Mouse (Mus musculus) kidney, embryonic 14.5 days (tissue): ENCODE measurements around the gene Hspg2. TPM values are rescaled to one million over a fixed set of nuclear protein-coding genes. Genes with fewer than 3 reads are reported as not detected.

ENCODE experiments used
- ATAC-seq: fragments of 200-750 bp; cut with Nextera tagmentation; 2 replicates; pipeline ENCODE4 v1.8.0; 2017; ENCODE audit warnings: moderate number of reproducible peaks, mild to moderate bottlenecking, moderate TSS enrichment, moderate library complexity; ENCODE audit not compliant: low FRiP score, low TSS enrichment
- H3K27ac ChIP-seq: fragments of 300-500 bp; sonication (generic); 2 replicates; pipeline ENCODE4 v1.5.1; 2014; ENCODE audit warnings: low read depth, mild to moderate bottlenecking, low read length, moderate library complexity, mixed read lengths
- H3K27me3 ChIP-seq: fragments of 300-500 bp; sonication (generic); 2 replicates; pipeline ENCODE4 v1.6.1; 2014; ENCODE audit warnings: mild to moderate bottlenecking, low read length; ENCODE audit not compliant: control insufficient read depth, insufficient read depth
- H3K36me3 ChIP-seq: fragments of 300-500 bp; sonication (generic); 2 replicates; pipeline ENCODE4 v1.6.1; 2014; ENCODE audit warnings: low read length, mixed read lengths; ENCODE audit not compliant: control insufficient read depth, insufficient read depth
- H3K4me1 ChIP-seq: fragments of 300-500 bp; sonication (generic); 2 replicates; pipeline ENCODE4 v1.6.1; 2014; ENCODE audit warnings: low read length, mixed read lengths; ENCODE audit not compliant: control insufficient read depth, insufficient read depth
- H3K4me2 ChIP-seq: fragments of 300-500 bp; sonication (generic); replicated peaks from 2 replicates; pipeline ENCODE4 v1.6.1; 2014; ENCODE audit warnings: low read depth, mild to moderate bottlenecking, low read length
- H3K4me3 ChIP-seq: fragments of 300-500 bp; sonication (generic); 2 replicates; pipeline ENCODE4 v1.5.1; 2014; ENCODE audit warnings: mild to moderate bottlenecking, low read length
- H3K9ac ChIP-seq: fragments of 300-500 bp; sonication (generic); 2 replicates; pipeline ENCODE4 v1.6.1; 2014; ENCODE audit warnings: low read depth, mild to moderate bottlenecking, low read length, moderate library complexity
- H3K9me3 ChIP-seq: fragments of 300-500 bp; sonication (generic); 2 replicates; pipeline ENCODE4 v1.6.1; 2016; ENCODE audit warnings: low read length; ENCODE audit not compliant: control insufficient read depth
- WGBS: fragments of 180-500 bp; shearing (Covaris S2); extraction: QIAGEN DNeasy Blood & Tissue Kit; methylation state at CpG from one replicate; pipeline ENCODE4 v1.1.7; 2014; 5-methylcytosine and 5-hydroxymethylcytosine counted together
- polyA plus RNA-seq: library from polyadenylated mRNA; unstranded; fragments of >200 nt; fragmentation: Nextera tagmentation; extraction: Ambion mirVana; gene quantifications from 2 replicates; pipeline ENCODE4 v1.2.1, GENCODE M21; 2014

The Hspg2 gene
- polyA plus RNA-seq, 1 experiment from 2014 or later: 56.2 TPM

GRCm38 (mm10) chr4:137476065-137476760 is 7.6 kb downstream of the Hspg2 start:
- ATAC-seq: peak; percentile 13; the same call in 1 of the 2 replicates
- no peaks in the 10 kb centered on the region for H3K27me3 ChIP-seq
- H3K9ac ChIP-seq: peak overlapping the region; percentile 50
- WGBS: 24% methylated on average over 10 of the region's 10 CpGs
- no peaks in the 10 kb centered on the region for H3K36me3 ChIP-seq
- peak overlapping the region; percentile 85 for H3K27ac ChIP-seq
- peak overlapping the region; percentile 32 for H3K4me2 ChIP-seq
- H3K4me1 ChIP-seq: peaks cover 94% of the 10 kb centered on the region
- H3K4me3 ChIP-seq: peak overlapping the region; percentile 5; the same call in 1 of the 2 replicates
- H3K9me3 ChIP-seq: no peaks in the 10 kb centered on the region

GRCm38 (mm10) chr4:137476761-137477237 is 8.2 kb downstream of the Hspg2 start:
- WGBS: 8% methylated on average over 17 of the region's 17 CpGs
- no peak for ATAC-seq
- H3K4me3 ChIP-seq: 0 out of 2 replicates have a peak overlapping the region, but pooled peaks have one; percentile 5

GRCm38 (mm10) chr4:137477611-137478010 is 9.0 kb downstream of the Hspg2 start:
- no peak overlapping the region for H3K4me3 ChIP-seq
- peaks cover 94% of the 10 kb centered on the region for H3K4me1 ChIP-seq
- H3K9me3 ChIP-seq: no peaks in the 10 kb centered on the region
- H3K9ac ChIP-seq: no peak overlapping the region
- peak overlapping the region; percentile 32; the same call in 1 of the 2 replicates for H3K4me2 ChIP-seq
- 56% methylated on average over 6 of the region's 6 CpGs for WGBS
- H3K27ac ChIP-seq: peak overlapping the region; percentile 85
- no peak for ATAC-seq
- H3K27me3 ChIP-seq: no peaks in the 10 kb centered on the region
- no peaks in the 10 kb centered on the region for H3K36me3 ChIP-seq

More at GRCm38 (mm10) chr4:137476761-137477237, 8.2 kb downstream of the Hspg2 start:
- no peaks in the 10 kb centered on the region for H3K27me3 ChIP-seq
- H3K36me3 ChIP-seq: no peaks in the 10 kb centered on the region
- H3K4me1 ChIP-seq: peaks cover 94% of the 10 kb centered on the region
- H3K27ac ChIP-seq: peak overlapping the region; percentile 85
- H3K9ac ChIP-seq: peak overlapping the region; percentile 50
- no peaks in the 10 kb centered on the region for H3K9me3 ChIP-seq
- H3K4me2 ChIP-seq: peak overlapping the region; percentile 32

- Histone ChIP-seq H3K27me3 (no peaks in the 10 kb centered on the region), H3K4me2 (no peak overlapping the region), H3K27ac (peak overlapping the region; percentile 92), H3K9ac (0 out of 2 replicates have a peak overlapping the region, but pooled peaks have one; percentile 1), H3K4me3 (no peak overlapping the region), H3K36me3 (no peaks in the 10 kb centered on the region), H3K4me1 (peaks cover 88% of the 10 kb centered on the region), H3K9me3 (no peaks in the 10 kb centered on the region)
- ATAC-seq: no peak
- WGBS: 62% methylated on average over 5 of the region's 5 CpGs
Measured at GRCm38 (mm10) chr4:137478306-137478705, 9.7 kb downstream of the Hspg2 start.

GRCm38 (mm10) chr4:137479757-137480156 is 11.2 kb downstream of the Hspg2 start:
- Histone ChIP-seq H3K4me3 (no peak overlapping the region), H3K36me3 (no peaks in the 10 kb centered on the region), H3K9me3 (no peaks in the 10 kb centered on the region), H3K27ac (peak overlapping the region; percentile 92), H3K27me3 (no peaks in the 10 kb centered on the region), H3K4me1 (peaks cover 88% of the 10 kb centered on the region), H3K9ac (no peak overlapping the region; the same call in 1 of the 2 replicates), H3K4me2 (peak overlapping the region; percentile 25)
- 10% methylated on average over 6 of the region's 6 CpGs for WGBS
- ATAC-seq: peak; percentile 48

- 19% methylated on average over 19 of the region's 19 CpGs for WGBS
- H3K27ac ChIP-seq: peak overlapping the region; percentile 92
- ATAC-seq: no peak; the same call in 1 of the 2 replicates
- peaks cover 92% of the 10 kb centered on the region for H3K4me1 ChIP-seq
- H3K36me3 ChIP-seq: no peaks in the 10 kb centered on the region
- H3K4me2 ChIP-seq: peak overlapping the region; percentile 25
- H3K4me3 ChIP-seq: no peak overlapping the region
- H3K9ac ChIP-seq: peak overlapping the region; percentile 38; the same call in 1 of the 2 replicates
- H3K27me3 ChIP-seq: no peaks in the 10 kb centered on the region
- H3K9me3 ChIP-seq: no peaks in the 10 kb centered on the region
Measured at GRCm38 (mm10) chr4:137480191-137480992, 11.8 kb downstream of the Hspg2 start.

- H3K4me1 ChIP-seq: peaks cover 92% of the 10 kb centered on the region
- 17% methylated on average over 1 of the region's 1 CpGs for WGBS
Measured at GRCm38 (mm10) chr4:137480993-137481340, 12.4 kb downstream of the Hspg2 start.

GRCm38 (mm10) chr4:137481381-137482030 is 12.9 kb downstream of the Hspg2 start:
- 35% methylated on average over 13 of the region's 13 CpGs for WGBS
- H3K36me3 ChIP-seq: no peaks in the 10 kb centered on the region
- no peak overlapping the region for H3K4me3 ChIP-seq
- no peaks in the 10 kb centered on the region for H3K27me3 ChIP-seq
- ATAC-seq: no peak
- H3K4me2 ChIP-seq: 0 out of 2 replicates have a peak overlapping the region, but pooled peaks have one; percentile 2
- H3K4me1 ChIP-seq: peaks cover 92% of the 10 kb centered on the region
- H3K9me3 ChIP-seq: no peaks in the 10 kb centered on the region
- peak overlapping the region; percentile 92 for H3K27ac ChIP-seq
- H3K9ac ChIP-seq: peak overlapping the region; percentile 28; the same call in 1 of the 2 replicates

More at GRCm38 (mm10) chr4:137480993-137481340, 12.4 kb downstream of the Hspg2 start:
- H3K9ac ChIP-seq: no peak overlapping the region
- H3K4me2 ChIP-seq: 0 out of 2 replicates have a peak overlapping the region, but pooled peaks have one; percentile 25
- no peak overlapping the region for H3K4me3 ChIP-seq
- H3K9me3 ChIP-seq: no peaks in the 10 kb centered on the region
- H3K27ac ChIP-seq: peak overlapping the region; percentile 92
- no peaks in the 10 kb centered on the region for H3K27me3 ChIP-seq
- ATAC-seq: peak; percentile 14; the same call in 1 of the 2 replicates
- H3K36me3 ChIP-seq: no peaks in the 10 kb centered on the region
